Mouse (Mus musculus): ENCODE results near the gene Pipox. TPM values are rescaled to one million over a fixed set of nuclear protein-coding genes. Genes with fewer than 3 reads are reported as not detected.

The Pipox gene
- polyA plus RNA-seq, 1 experiment from 2014 or later, result 0.66 TPM

DNA sequence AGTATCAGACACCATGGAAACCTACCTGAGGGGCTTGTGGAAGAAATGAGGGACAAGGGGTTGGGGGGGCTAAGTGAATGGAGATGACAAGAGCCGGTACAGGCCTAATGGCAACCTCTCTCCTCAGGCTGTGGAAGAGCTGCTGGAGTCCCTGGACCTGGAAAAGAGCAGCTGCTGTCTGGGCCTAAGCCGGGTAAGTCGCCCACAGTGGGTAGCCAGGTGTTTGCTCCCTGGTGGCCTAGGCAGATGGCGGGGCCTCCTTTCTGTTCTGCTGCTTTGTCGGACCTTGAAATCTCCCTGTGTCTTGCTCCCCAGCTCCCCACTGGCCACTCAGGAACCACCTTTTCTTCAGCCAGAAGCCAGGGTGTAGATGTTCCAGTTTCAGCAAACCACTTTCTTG, 57.6 kb downstream of the Pipox start:
- no peak overlapping the region for H3K4me2 ChIP-seq (replicated peaks)
- H3K36me3 ChIP-seq, result peaks cover 61% of the 10 kb centered on the region
- H3K27me3 ChIP-seq, result no peaks in the 10 kb centered on the region
- H3K4me3 ChIP-seq, result no peak overlapping the region
- H3K4me1 ChIP-seq, result peaks cover 33% of the 10 kb centered on the region
- H3K27ac ChIP-seq, result peak overlapping the region; percentile 70
- no peaks in the 10 kb centered on the region for H3K9me3 ChIP-seq
- WGBS, result 52% methylated on average over 5 of the region's 5 CpGs
- ATAC-seq (ENCODE audit: low FRiP score, low read depth), result no peak
- peak overlapping the region; percentile 39; the same call in 1 of the 2 replicates for H3K9ac ChIP-seq

DNA sequence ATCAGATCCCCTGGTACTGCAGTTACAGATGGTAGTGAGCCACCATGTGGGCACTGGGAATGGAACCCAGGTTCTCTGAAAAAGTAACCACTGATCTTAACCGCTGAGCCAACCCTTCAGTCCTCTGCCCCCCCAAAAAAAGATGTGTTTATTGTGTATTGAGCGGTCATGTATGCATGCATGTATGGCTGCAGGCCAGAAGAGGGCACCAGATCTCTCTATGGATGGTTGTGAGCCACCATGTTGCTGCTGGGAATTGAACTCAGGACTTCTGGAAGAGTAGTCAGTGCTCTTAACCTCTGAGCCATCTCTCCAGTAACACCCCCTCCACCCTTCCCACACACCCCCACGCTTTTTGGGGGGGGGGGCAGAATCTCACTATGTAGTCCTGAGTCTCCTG, 58.8 kb downstream of the Pipox start:
- H3K4me2 ChIP-seq (replicated peaks), result no peak overlapping the region
- no peak overlapping the region for H3K4me3 ChIP-seq
- 87% methylated on average over 3 of the region's 3 CpGs for WGBS
- H3K27me3 ChIP-seq, result no peaks in the 10 kb centered on the region
- H3K9ac ChIP-seq, result no peak overlapping the region
- H3K36me3 ChIP-seq, result peaks cover 66% of the 10 kb centered on the region
- no peak overlapping the region for H3K27ac ChIP-seq
- peaks cover 21% of the 10 kb centered on the region for H3K4me1 ChIP-seq
- no peaks in the 10 kb centered on the region for H3K9me3 ChIP-seq
- no peak for ATAC-seq (ENCODE audit: low FRiP score, low read depth)

DNA sequence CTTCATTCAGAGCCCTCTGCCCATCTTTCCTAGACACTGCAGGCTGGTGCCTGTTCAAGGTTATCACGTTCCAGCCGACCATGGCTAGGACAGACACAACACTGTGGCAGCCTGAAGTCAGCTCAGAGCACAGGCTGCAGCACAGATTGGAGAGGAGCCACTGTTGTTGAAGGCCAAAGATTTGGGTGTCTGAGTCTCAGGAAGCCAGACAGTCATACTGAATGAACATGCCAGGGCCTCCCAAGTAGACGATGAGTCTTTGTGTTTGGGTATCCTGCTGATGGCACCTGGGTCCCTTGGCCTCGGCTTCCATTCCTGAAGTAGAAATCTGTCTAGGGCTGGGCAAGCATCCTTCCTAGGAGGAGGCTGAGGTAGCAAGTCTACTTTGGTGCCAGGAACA, 61.4 kb downstream of the Pipox start:
- WGBS, result 86% methylated on average over 4 of the region's 4 CpGs
- H3K9me3 ChIP-seq, result no peaks in the 10 kb centered on the region
- ATAC-seq (ENCODE audit: low FRiP score, low read depth), result no peak
- no peak overlapping the region for H3K4me2 ChIP-seq (replicated peaks)
- peaks cover 17% of the 10 kb centered on the region for H3K4me1 ChIP-seq
- H3K9ac ChIP-seq, result no peak overlapping the region
- H3K27me3 ChIP-seq, result no peaks in the 10 kb centered on the region
- no peak overlapping the region for H3K4me3 ChIP-seq
- peaks cover 88% of the 10 kb centered on the region for H3K36me3 ChIP-seq
- H3K27ac ChIP-seq, result no peak overlapping the region

DNA sequence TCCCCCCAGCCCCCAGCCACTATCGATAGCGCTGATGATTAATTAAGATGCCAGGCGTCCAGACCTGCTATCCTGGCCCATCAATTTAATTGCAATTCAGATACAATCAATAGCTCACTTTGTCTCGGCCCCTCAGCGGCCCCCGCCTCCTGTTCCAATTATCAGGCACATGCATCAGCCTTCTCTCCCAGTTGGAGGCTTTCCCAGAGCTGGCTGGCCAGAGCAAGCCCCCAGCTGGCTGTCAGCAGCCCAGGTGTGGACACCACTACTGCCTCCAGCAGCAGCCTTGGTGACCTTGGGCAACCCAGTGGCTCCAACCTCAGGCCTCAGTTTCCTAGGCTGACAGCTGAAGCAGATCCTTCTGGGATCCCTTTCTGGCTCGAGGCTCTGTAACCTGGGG, 63.0 kb downstream of the Pipox start:
- no peak overlapping the region for H3K4me3 ChIP-seq
- H3K4me2 ChIP-seq (replicated peaks), result no peak overlapping the region
- peaks cover 74% of the 10 kb centered on the region for H3K36me3 ChIP-seq
- H3K4me1 ChIP-seq, result peaks cover 8% of the 10 kb centered on the region
- H3K9me3 ChIP-seq, result no peaks in the 10 kb centered on the region
- no peak for ATAC-seq (ENCODE audit: low FRiP score, low read depth)
- H3K27me3 ChIP-seq, result no peaks in the 10 kb centered on the region
- WGBS, result 62% methylated on average over 7 of the region's 7 CpGs
- peak overlapping the region; percentile 39; the same call in 1 of the 2 replicates for H3K9ac ChIP-seq
- H3K27ac ChIP-seq, result no peak overlapping the region

Other genes starting within 250 kb of the Pipox start
- 4.7 and 5.1 TPM in 2 replicates for gene Nufip2, start 207.9 kb downstream of the Pipox start, polyA plus RNA-seq (2015; fragmentation: Nextera tagmentation; extraction: Ambion mirVana)
- not detected in 2 replicates for gene Cryba1, start 168.8 kb downstream of the Pipox start, polyA plus RNA-seq (2015; fragmentation: Nextera tagmentation; extraction: Ambion mirVana)
- gene Myo18a, start 130.8 kb downstream of the Pipox start, polyA plus RNA-seq (2015; fragmentation: Nextera tagmentation; extraction: Ambion mirVana), result 33.7 and 40.5 TPM in 2 replicates
- 1.8 and 2.4 TPM in 2 replicates for gene Gm10277, start 106.3 kb downstream of the Pipox start, polyA plus RNA-seq (2015; fragmentation: Nextera tagmentation; extraction: Ambion mirVana)
- 0.18 and 0.60 TPM in 2 replicates for gene Sez6, start 36.7 kb upstream of the Pipox start, polyA plus RNA-seq (2015; fragmentation: Nextera tagmentation; extraction: Ambion mirVana)
- 21.5 and 22.0 TPM in 2 replicates for gene Phf12, start 88.7 kb upstream of the Pipox start, polyA plus RNA-seq (2015; fragmentation: Nextera tagmentation; extraction: Ambion mirVana)
- 20.1 and 21.1 TPM in 2 replicates for gene Dhrs13, start 138.2 kb upstream of the Pipox start, polyA plus RNA-seq (2015; fragmentation: Nextera tagmentation; extraction: Ambion mirVana)
- 52.0 and 52.9 TPM in 2 replicates for gene Flot2, start 143.8 kb upstream of the Pipox start, polyA plus RNA-seq (2015; fragmentation: Nextera tagmentation; extraction: Ambion mirVana)
- gene Eral1, start 186.3 kb upstream of the Pipox start, polyA plus RNA-seq (2015; fragmentation: Nextera tagmentation; extraction: Ambion mirVana), result 37.8 and 38.7 TPM in 2 replicates
- 13.7 and 16.1 TPM in 2 replicates for gene Fam222b, start 200.6 kb upstream of the Pipox start, polyA plus RNA-seq (2015; fragmentation: Nextera tagmentation; extraction: Ambion mirVana)